ENCODE assay signal across 8 mouse cellular contexts in the genomic region with DNA sequence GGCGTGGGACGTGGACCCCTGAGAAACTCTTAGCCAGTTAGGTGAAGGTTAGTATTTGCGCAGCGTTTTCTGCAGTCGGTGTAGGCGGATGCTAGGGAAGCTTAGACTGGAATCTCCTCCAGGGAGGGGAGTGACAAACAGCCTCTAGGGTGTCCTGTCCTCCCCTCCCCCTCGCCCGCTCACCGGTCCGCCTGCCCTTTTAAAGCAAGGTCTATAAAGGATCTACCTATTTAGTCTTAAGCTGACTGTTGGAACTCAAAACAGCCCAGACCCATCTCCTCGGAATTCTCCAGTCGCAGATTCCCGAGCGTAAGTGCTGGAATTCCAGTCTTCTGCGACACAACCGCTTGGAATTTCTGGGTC. TPM values are rescaled to one million over a fixed set of nuclear protein-coding genes. Genes with fewer than 3 reads are reported as not detected.
DNase-seq lines count a peak whose midpoint lies in the region; ATAC-seq lines count a peak whose summit lies in the region.

A gene (plus strand): TSS at position 229 of the 363 bp plus-strand sequence.

- peak within 1 kb of the TSS; percentile 62 for H3K4me3 ChIP-seq in liver, embryonic 16.5 days (ENCODE audit: low read depth, low read length)

- H3K36me3 ChIP-seq in liver, embryonic 16.5 days (ENCODE audit: control insufficient read depth, insufficient read depth), result no peaks in the 10 kb centered on the region

- peak within 1 kb of the TSS; percentile 59 for H3K9ac ChIP-seq in liver, embryonic 16.5 days (ENCODE audit: low read depth, low read length)

- H3K9me3 ChIP-seq in liver, embryonic 16.5 days (replicated peaks; ENCODE audit: control insufficient read depth, low read length), result no peaks in the 10 kb centered on the region

- WGBS in liver, embryonic 16.5 days (ENCODE audit: insufficient replicate concordance), result under 1% methylated on average over 16 of the region's 16 CpGs

- peak within 1 kb of the TSS; percentile 63 for H3K4me2 ChIP-seq in liver, embryonic 16.5 days (ENCODE audit: low read depth, low read length)

- H3K27ac ChIP-seq in liver, embryonic 16.5 days (ENCODE audit: low read length), result peak within 1 kb of the TSS; percentile 65

- peak; percentile 11 to 14 for DNase-seq in thymus, postnatal 36 days
- DNase-seq in thymus, postnatal 0 days (ENCODE audit: low spot score), result no peak
- DNase-seq in cerebellum, adult 9-11 months, result peak; percentile 51
- peak; percentile 40 for DNase-seq in heart, adult 8-10 months (ENCODE audit: low spot score)
- peak; percentile 20 to 32 for DNase-seq in kidney, adult 8-10 months
- DNase-seq in ovary, postnatal 14 days (ENCODE audit: low spot score), result peak; percentile 14
- DNase-seq in T-cell, adult 2 months (ENCODE audit: low spot score), result no peak

- H3K4me1 ChIP-seq in liver, embryonic 16.5 days (ENCODE audit: control insufficient read depth, low read depth, low read length), result no peaks in the 10 kb centered on the region

- no peak for ATAC-seq in liver, embryonic 16.5 days (ENCODE audit: low read depth)

- H3K27me3 ChIP-seq in liver, embryonic 16.5 days (ENCODE audit: control insufficient read depth, insufficient read depth, low read depth, low read length), result peaks cover 36% of the 10 kb centered on the region

RNA-seq across cellular contexts. Expression of the gene that starts here (rescaled TPM):
- polyA plus RNA-seq in thymus, postnatal 0 days (2015; fragmentation: Nextera tagmentation; extraction: Ambion mirVana), result 2.7 and 3.0 TPM in 2 replicates
- 10 to 100 TPM; 20.5 to 28.0 (median 23.1) TPM for total RNA-seq in heart, adult 8-10 months (2022)
- polyA plus RNA-seq in liver, embryonic 16.5 days (2015; fragmentation: Nextera tagmentation; extraction: Ambion mirVana), result 4.9 and 5.0 TPM in 2 replicates

Comparison
In these comparisons a context has a peak if more than half of its experiments do, and no peak if none do; other contexts are left out.
1. DNase-seq: peak in thymus, postnatal 36 days (2 of 2), cerebellum, adult 9-11 months (single experiment), heart, adult 8-10 months (single experiment), kidney, adult 8-10 months (2 of 2) and ovary, postnatal 14 days (single experiment); none in thymus, postnatal 0 days (single experiment) and T-cell, adult 2 months (single experiment).